Mouse (Mus musculus) cortical plate, adult 2 months (tissue): ENCODE measurements around the gene Smim10l1. TPM values are rescaled to one million over a fixed set of nuclear protein-coding genes. Genes with fewer than 3 reads are reported as not detected.

Source experiments
- H3K27ac ChIP-seq: fragments of 200-500 bp; 2 replicates; pipeline ENCODE4 v1.5.1; 2012; ENCODE audit warnings: low read length, control low read depth, inconsistent platforms; ENCODE audit not compliant: insufficient read depth
- H3K4me1 ChIP-seq: fragments of 200-500 bp; 2 replicates; pipeline ENCODE4 v1.6.1; 2011; ENCODE audit warnings: low read length; ENCODE audit not compliant: control insufficient read depth, insufficient read depth
- H3K4me3 ChIP-seq: fragments of 200-500 bp; 2 replicates; pipeline ENCODE4 v1.5.1; 2011; ENCODE audit warnings: mild to moderate bottlenecking, low read length, control low read depth; ENCODE audit not compliant: insufficient read depth
- CTCF ChIP-seq: fragments of 200-500 bp; IDR thresholded peaks from 2 replicates; pipeline ENCODE4 v1.5.1; 2011; ENCODE audit warnings: mild to moderate bottlenecking, control low read depth, low read length; ENCODE audit not compliant: insufficient read depth; ENCODE audit errors: extremely low read depth
- POLR2A ChIP-seq: fragments of 200-500 bp; IDR thresholded peaks from 2 replicates; pipeline ENCODE4 v1.6.1; 2011; ENCODE audit warnings: mild to moderate bottlenecking, low read length, control low read depth; ENCODE audit not compliant: insufficient read depth; ENCODE audit errors: extremely low read depth
- polyA plus RNA-seq: library from polyadenylated mRNA; depleted of rRNA; stranded (reverse); fragments of >200 nt; gene quantifications from 2 replicates; pipeline ENCODE4 v1.2.3, GENCODE M21; 2012; rRNA removed

The Smim10l1 gene
- polyA plus RNA-seq: 69.9 and 71.0 TPM in 2 replicates

DNA sequence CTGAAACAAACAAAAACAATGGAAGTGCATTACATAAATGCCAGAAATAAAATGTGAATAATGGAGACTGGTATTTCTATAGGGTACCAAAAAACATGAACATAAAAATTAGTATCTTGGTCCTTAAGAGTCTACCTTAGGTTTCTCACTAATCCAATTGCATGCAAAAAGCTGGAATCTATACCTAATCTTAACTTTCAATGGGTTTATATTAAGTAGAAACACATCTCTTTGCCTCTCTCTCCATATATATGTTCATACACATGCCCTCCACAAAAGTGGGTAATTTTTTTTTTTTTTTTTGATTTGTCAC lies at the start of gene Smim10l1:
Smim10l1 (plus strand) TSS at position 301 of the 313 bp plus-strand sequence.
- peak within 1 kb of the TSS; percentile 81 for H3K4me3 ChIP-seq
- H3K27ac ChIP-seq: peak within 1 kb of the TSS; percentile 100
- TF ChIP-seq CTCF: no peak
- no peak for TF ChIP-seq POLR2A
- H3K4me1 ChIP-seq: no peaks in the 10 kb centered on the region

DNA sequence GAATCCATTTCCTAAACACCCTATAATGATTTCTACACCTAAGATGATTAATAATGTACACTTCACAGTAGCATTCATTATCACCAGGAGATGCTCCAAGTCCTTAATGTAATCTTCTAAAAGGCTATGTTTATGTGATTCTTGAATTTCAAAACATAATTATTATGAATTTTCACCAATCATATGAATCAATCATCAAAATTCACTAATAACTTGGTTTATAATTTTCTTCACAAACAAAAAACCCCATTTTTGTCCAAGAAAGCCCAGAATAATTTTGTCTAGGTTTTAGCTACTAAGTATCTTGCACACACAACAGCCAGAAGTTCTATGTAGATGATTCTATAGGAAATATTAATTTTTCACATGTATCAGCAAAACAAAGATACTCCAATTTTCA lies 49.0 kb upstream of the Smim10l1 start, which contains the start of gene Tas2r140:
Tas2r140 (minus strand) TSS at position 101 of the 400 bp plus-strand sequence.
- H3K27ac ChIP-seq: no peak within 1 kb of the TSS
- no peaks in the 10 kb centered on the region for H3K4me1 ChIP-seq
- TF ChIP-seq CTCF (no peak), POLR2A (no peak)
- H3K4me3 ChIP-seq: no peak within 1 kb of the TSS

GRCm38 (mm10) chr6:133092226-133092625 lies 12.5 kb upstream of the Smim10l1 start:
- no peaks in the 10 kb centered on the region for H3K4me1 ChIP-seq
- H3K4me3 ChIP-seq: no peak overlapping the region
- H3K27ac ChIP-seq: no peak overlapping the region
- no peak for TF ChIP-seq POLR2A
- no peak for TF ChIP-seq CTCF

DNA sequence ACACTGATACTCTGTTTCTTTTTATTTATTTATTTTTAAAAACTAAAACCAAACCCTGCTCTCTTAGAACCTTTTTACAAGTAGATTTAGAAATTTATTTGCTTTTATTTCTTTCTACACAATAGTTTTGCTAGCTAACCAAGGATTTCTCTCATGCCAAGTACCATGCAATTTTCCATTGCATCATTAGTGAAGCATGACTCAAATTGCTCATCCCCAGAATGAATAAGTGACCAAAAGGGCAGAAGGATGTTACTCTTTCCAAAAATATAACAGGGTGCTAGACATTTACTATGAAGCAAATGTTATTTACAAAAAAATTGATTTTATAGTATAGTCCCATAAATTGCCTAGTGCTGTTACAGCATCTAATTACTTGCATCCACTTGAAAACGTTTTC lies 2.3 kb upstream of the Smim10l1 start:
- H3K4me3 ChIP-seq: no peak overlapping the region
- TF ChIP-seq POLR2A (no peak), CTCF (no peak)
- H3K4me1 ChIP-seq: no peaks in the 10 kb centered on the region
- no peak overlapping the region for H3K27ac ChIP-seq

- TF ChIP-seq POLR2A (peak; percentile 77), CTCF (no peak)
- peak overlapping the region; percentile 100 for H3K27ac ChIP-seq
- H3K4me3 ChIP-seq: peak overlapping the region; percentile 81
- H3K4me1 ChIP-seq: no peaks in the 10 kb centered on the region
These were observed 482 bp downstream of the Smim10l1 start for GRCm38 (mm10) chr6:133104922-133105859.

Other genes with a start within 250 kb of the Smim10l1 start
- gene Tas2r116, start 249.5 kb upstream of the Smim10l1 start, polyA plus RNA-seq: not detected in 2 replicates
- not detected in 2 replicates for gene Tas2r110, start 236.9 kb upstream of the Smim10l1 start, polyA plus RNA-seq
- not detected in 2 replicates for gene Tas2r113, start 211.9 kb upstream of the Smim10l1 start, polyA plus RNA-seq
- not detected in 2 replicates for gene Tas2r125, start 195.3 kb upstream of the Smim10l1 start, polyA plus RNA-seq
- not detected in 2 replicates for gene Tas2r129, start 153.8 kb upstream of the Smim10l1 start, polyA plus RNA-seq
- not detected in 2 replicates for gene Tas2r131, start 147.0 kb upstream of the Smim10l1 start, polyA plus RNA-seq
- not detected in 2 replicates for gene Tas2r109, start 123.9 kb upstream of the Smim10l1 start, polyA plus RNA-seq
- not detected in 2 replicates for gene Tas2r103, start 67.8 kb upstream of the Smim10l1 start, polyA plus RNA-seq
- gene Tas2r140, start 49.1 kb upstream of the Smim10l1 start, polyA plus RNA-seq: not detected in 2 replicates
- not detected in 2 replicates for gene 5530400C23Rik, start 187.3 kb downstream of the Smim10l1 start, polyA plus RNA-seq